Mouse (Mus musculus): ENCODE results near the gene Asb3.

Asb3 gene

GRCm38 (mm10) chr11:30885171-30885871 lies at the start of gene Asb3, which contains the start of gene Gpr75:
Asb3 (plus strand) TSS chr11:30885416.
Gpr75 (plus strand) TSS chr11:30885358.
- no peak for DNase-seq (ENCODE audit: low read depth)

- no peak for DNase-seq (ENCODE audit: low read depth)
Measured at GRCm38 (mm10) chr11:30838793-30839192, 46.4 kb upstream of the Asb3 start.

GRCm38 (mm10) chr11:30844355-30844754 lies 40.9 kb upstream of the Asb3 start:
- no peak for DNase-seq (ENCODE audit: low read depth)

- DNase-seq (ENCODE audit: low read depth): no peak
Measured at GRCm38 (mm10) chr11:30872425-30872824, 12.8 kb upstream of the Asb3 start.

GRCm38 (mm10) chr11:30888153-30888552 lies 2.9 kb downstream of the Asb3 start:
- DNase-seq (ENCODE audit: low read depth): no peak

- DNase-seq (ENCODE audit: low read depth): no peak
Measured at GRCm38 (mm10) chr11:30896201-30896600, 11.0 kb downstream of the Asb3 start.

GRCm38 (mm10) chr11:30899312-30899711 lies 14.1 kb downstream of the Asb3 start:
- DNase-seq (ENCODE audit: low read depth): no peak

GRCm38 (mm10) chr11:30912311-30912710 lies 27.1 kb downstream of the Asb3 start:
- no peak for DNase-seq (ENCODE audit: low read depth)

- DNase-seq (ENCODE audit: low read depth): no peak
Measured at GRCm38 (mm10) chr11:30920641-30921040, 35.4 kb downstream of the Asb3 start.

GRCm38 (mm10) chr11:30923283-30923682 lies 38.1 kb downstream of the Asb3 start:
- DNase-seq (ENCODE audit: low read depth): no peak

- DNase-seq (ENCODE audit: low read depth): no peak
Measured at GRCm38 (mm10) chr11:30928079-30928478, 42.9 kb downstream of the Asb3 start.

GRCm38 (mm10) chr11:30928498-30928897 lies 43.3 kb downstream of the Asb3 start:
- DNase-seq (ENCODE audit: low read depth): no peak

GRCm38 (mm10) chr11:30943522-30943921 lies 58.3 kb downstream of the Asb3 start:
- no peak for DNase-seq (ENCODE audit: low read depth)

- DNase-seq (ENCODE audit: low read depth): peak; percentile 43
Measured at GRCm38 (mm10) chr11:30952829-30953228, 67.6 kb downstream of the Asb3 start.

- peak; percentile 68 for DNase-seq (ENCODE audit: low read depth)
Measured at GRCm38 (mm10) chr11:30953469-30954154, 68.4 kb downstream of the Asb3 start.

- DNase-seq (ENCODE audit: low read depth): peak; percentile 93
Measured at GRCm38 (mm10) chr11:30954279-30954725, 69.1 kb downstream of the Asb3 start, which contains the start of gene Erlec1. Erlec1 (minus strand) TSS chr11:30954335.

- DNase-seq (ENCODE audit: low read depth): peak; percentile 7
Measured at GRCm38 (mm10) chr11:30985237-30985636, 100.0 kb downstream of the Asb3 start.

- DNase-seq (ENCODE audit: low read depth): peak; percentile 88
Measured at GRCm38 (mm10) chr11:30985877-30986624, 100.8 kb downstream of the Asb3 start, which contains the start of gene Chac2. Chac2 (minus strand) TSS chr11:30986350.

- DNase-seq (ENCODE audit: low read depth): no peak
Measured at GRCm38 (mm10) chr11:30986625-30987017, 101.4 kb downstream of the Asb3 start.

GRCm38 (mm10) chr11:30996670-30997069 lies 111.5 kb downstream of the Asb3 start:
- no peak for DNase-seq (ENCODE audit: low read depth)

GRCm38 (mm10) chr11:30998199-30998598 lies 113.0 kb downstream of the Asb3 start:
- no peak for DNase-seq (ENCODE audit: low read depth)

GRCm38 (mm10) chr11:30998704-30999103 lies 113.5 kb downstream of the Asb3 start:
- no peak for DNase-seq (ENCODE audit: low read depth)
